Mouse (Mus musculus): ENCODE results near the gene Cd1d1.

Cd1d1 gene

DNA sequence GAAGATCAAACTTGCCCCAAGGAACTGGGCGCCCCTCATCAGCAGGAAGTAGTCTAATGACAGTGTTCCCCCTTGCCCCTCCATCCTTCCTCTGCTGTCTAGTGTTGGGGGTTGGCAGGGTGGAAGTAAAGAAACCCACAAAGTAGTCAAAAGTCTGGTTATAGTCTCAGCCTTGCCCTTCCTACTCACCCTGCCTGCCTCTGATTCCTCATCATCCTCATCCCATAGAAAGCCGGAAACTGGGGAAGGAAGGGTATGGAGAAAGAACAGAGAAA is 37.9 kb downstream of the Cd1d1 start:
- no peak for DNase-seq (ENCODE audit: low read depth)

DNA sequence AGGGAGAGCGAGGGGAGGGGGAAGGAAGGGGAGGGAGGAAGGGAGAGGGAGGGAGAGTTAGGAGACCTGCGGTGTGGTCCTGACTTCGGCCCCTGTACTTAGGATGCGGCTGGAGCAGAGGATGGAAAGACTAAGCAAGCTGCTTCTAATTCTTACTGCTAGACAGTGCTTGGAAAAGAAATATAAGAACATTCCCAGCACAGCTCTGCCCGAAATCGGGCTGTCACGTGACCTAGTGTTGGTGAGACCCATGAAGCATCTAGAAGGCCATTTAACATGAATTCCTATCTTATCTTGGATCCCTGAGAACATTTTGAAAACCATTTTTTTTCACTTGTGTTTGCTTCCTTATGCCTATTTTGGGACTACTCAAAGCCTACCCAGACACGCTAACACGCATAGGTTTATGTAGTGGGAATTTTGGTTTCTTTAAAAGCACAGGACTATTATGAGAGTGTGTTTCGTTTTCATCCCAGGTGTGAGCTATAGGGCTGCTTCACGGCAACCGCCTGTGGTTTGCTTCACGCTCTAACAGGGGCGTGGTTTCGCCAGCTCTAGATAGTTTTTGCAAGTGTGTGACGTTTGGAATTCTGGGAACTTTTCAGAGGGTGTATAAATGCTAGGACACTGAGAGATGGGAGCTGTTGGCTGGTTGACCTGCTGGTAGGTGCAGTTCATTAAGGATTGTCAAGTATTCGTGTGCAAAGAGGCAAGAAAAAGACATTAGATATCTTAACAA is 38.4 kb downstream of the Cd1d1 start:
- no peak for DNase-seq (ENCODE audit: low read depth)

DNA sequence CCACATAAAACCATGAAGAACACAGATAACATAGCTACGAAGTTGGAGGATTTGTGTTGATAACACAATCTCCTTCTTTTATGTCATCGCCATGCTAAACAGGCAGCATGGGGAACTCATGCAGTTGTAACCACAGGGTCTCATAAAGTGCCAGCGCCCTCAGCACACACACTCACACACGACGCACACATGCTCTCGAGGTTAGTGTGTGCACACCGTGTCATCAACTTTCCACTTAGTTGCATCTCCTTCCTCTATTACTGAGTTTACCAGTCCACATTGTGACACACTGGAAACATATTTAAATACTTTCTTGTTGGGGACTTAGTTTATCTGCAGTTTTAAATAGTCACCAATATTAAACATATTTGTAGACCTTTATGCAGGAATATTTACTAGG is 40.2 kb downstream of the Cd1d1 start:
- DNase-seq (ENCODE audit: low read depth) = no peak

GRCm38 (mm10) chr3:86955376-86955775 is 43.9 kb downstream of the Cd1d1 start:
- DNase-seq (ENCODE audit: low read depth) = no peak

GRCm38 (mm10) chr3:86954521-86954920 is 44.7 kb downstream of the Cd1d1 start:
- DNase-seq (ENCODE audit: low read depth) = no peak

DNA sequence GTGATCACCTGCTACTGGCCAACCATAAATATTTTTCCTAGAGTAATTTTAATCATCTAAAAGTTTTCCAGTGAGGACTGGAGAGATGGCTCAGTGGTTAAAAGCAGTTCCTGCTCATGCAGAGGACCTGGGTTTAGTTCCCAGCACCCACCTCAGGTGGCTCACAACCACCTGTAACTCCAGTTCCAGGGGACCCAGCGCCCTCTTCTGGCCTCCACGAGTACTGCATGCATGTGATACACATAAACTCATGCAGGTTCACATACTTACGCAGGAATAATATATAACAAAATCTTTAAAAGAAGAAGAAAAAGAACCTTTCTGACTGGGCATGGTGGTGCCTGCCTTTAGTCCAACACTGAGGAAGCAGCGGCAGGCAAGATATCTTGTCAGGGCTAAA is 45.4 kb downstream of the Cd1d1 start:
- DNase-seq (ENCODE audit: low read depth) = no peak

DNA sequence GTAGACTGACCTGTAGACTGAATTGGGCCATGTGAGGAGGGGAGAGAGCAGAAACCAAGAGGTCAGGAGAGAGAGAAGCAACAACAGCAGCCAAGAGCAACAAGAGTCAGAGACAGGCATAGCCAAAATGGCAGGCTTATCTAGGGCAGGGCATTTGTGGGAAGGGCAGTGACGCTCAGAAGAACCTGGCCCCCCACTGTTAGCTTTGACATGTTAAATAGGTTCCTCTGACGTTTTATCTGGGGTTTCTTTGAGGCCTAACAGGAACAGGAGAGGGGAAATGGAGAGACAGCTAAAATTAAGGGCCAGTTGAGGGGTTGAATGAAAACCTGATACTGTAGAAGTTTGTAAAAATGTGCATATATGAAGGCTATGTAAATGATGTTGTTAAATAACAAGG is 48.6 kb downstream of the Cd1d1 start:
- no peak for DNase-seq (ENCODE audit: low read depth)

Data from 416B (cell line).